Mouse (Mus musculus): Measurements from ENCODE around the gene Bmp4.

DNA sequence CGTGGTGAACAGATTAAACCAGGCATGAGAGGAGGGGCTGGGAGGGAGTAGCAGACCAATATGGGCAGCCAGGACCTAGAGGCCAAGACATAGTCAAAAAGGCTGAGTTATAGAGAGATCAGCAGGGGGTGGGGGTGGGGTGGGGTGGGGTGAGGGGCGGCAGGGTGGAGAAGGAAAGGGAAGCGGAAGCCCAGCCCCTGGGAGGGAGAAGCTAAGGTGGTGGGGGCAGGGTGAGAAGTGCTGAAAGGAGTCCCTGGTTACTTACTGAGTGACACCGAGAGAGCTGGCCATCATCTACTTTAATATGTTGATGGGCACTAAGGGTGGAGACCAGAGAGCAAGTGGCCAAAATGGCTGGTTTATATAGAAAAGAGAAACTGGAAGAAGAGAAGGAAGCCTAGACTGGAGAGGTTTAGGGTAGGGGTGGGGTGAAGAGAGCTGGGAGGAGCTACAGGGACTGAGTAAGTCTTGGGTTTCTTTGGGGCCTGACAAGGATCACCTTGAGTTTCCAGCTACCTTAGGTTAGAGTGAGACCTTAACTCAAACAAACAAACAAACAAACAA lies 20.2 kb upstream of the Bmp4 start:
- TF ChIP-seq CHD2 (IDR thresholded peaks at IDR 0.05; ENCODE audit: low read depth, low read length), result no peak
- no peak for TF ChIP-seq ZNF384 (IDR thresholded peaks at IDR 0.05; ENCODE audit: low read depth, low read length)
- no peak for TF ChIP-seq HCFC1 (IDR thresholded peaks at IDR 0.05; ENCODE audit: borderline replicate concordance, insufficient read depth, low read length)
- TF ChIP-seq ZC3H11A (IDR thresholded peaks at IDR 0.05; ENCODE audit: borderline replicate concordance, low read depth, low read length), result no peak
